Mouse (Mus musculus) c-Kit-positive CD71-negative TER-119-negative erythroid progenitor cells, embryonic 14.5 days (primary cell): Measurements from ENCODE around the gene Efhc1.

ENCODE experiments used
- DNase-seq: peaks from one replicate; pipeline ENCODE4 v3.0.0-alpha.2; 2013; ENCODE audit warnings: low read depth

Gene Efhc1

DNA sequence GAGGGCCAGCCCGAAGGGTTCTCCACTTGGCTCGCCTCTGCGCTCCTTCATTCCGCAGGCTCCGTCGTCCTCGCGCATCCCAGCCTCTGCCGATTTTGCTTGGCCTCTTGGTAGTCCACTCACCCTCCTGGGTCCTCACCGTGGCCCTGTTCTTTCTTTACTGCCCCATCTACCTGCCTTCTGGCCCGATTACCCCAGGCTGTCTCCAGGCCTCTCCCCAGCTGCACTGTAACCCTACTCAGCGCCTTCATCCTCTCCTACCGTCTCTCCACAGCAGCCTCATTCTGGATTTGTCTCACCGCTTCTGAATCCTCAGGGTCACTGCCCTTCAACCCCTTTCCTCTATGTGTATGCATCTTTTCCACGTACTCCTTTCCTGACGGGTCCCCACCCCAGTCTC, 373 bp downstream of the Efhc1 start:
- no peak for DNase-seq

DNA sequence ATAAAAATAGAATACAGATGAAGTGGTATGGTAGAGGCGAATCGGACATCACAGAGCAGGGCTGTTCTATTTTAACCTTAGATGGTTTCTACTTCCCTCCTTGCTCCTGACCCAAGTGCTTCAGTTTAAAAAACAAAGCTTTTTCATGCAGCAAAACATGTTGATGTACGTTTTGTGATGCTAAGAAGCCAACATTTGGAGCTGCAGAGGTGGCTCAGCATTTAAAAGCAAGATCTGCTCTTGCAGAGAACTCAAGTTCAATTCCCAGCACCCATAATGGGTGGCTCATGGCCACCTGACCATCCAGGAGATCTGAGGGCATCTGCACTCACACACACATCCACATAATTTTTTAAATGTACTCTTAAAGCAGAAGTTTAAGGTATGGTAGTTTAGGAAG, 3.5 kb downstream of the Efhc1 start:
- DNase-seq, result no peak

DNA sequence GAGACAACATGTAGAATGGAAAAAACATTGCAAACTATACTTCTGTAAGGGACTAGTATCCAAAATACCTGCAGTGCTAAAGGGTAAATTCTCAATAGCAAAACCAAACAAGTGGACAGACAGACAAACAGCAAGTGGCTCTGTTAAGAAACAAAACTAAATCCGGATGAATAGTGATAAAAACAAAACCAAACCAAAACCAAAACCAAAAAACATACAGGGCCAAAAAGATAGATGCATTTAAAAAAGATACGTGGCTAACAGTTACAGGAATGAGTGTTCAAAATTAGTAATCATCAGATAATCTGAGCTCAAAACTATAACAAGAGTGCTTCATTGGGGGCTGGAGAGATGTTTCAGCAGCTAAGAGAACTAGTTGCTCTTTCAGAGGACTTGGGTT, 18.2 kb downstream of the Efhc1 start:
- no peak for DNase-seq

DNA sequence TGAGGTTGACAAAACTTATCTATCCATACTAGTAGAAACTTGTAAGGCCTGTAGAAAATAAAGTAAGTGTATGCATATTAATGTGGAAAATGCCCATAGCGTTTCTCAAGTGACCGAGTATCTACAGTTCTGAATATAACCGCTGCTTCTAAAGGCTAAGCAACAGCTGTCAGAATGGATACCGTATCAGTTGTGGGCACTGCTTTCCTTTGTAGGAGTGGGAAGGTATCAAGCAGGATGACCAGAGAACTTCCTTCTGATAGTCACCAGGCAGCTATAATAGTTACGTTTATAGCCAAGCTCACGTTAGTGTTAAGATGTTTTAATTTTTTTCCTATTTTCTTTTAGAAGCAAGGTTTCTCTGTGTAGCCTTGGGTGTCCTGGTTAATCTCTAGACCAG, 22.0 kb downstream of the Efhc1 start:
- DNase-seq, result no peak

DNA sequence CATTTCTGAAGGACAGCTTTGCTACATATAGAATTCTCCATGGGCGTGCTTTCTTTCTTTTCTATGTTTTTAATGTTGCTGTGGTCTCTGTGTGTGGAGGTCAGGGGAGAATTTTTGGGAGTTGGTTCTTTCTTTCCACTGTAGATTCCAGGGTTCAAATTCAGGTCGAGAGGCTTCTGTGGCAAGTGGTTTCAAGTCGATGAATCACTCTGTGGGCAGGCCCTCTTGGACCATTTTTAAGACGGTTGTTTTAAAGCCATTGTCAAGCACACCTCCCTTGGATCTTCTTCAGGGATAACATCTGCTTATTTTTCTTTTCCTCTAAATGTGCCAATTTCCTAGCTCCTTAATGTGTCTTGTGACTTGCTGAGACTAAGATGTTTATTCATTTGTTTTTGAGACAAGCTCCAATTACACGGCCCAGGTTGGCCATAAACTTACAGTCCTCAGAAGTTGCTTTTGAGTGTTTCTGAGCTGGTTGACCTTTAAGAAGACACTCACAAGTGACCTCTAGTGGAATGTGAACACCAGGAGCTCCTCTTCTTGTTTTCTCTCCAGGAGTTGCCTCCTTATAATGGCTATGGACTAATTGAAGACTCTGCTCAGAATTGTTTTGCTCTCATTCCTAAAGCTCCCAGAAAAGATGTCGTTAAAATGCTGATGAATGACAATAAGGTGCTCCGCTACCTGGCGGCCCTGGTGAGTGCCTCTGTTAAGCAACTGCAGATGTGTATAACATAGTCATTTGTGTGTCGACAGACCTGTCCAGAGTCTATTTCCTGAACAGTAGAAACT, 23.1 kb downstream of the Efhc1 start:
- no peak for DNase-seq

DNA sequence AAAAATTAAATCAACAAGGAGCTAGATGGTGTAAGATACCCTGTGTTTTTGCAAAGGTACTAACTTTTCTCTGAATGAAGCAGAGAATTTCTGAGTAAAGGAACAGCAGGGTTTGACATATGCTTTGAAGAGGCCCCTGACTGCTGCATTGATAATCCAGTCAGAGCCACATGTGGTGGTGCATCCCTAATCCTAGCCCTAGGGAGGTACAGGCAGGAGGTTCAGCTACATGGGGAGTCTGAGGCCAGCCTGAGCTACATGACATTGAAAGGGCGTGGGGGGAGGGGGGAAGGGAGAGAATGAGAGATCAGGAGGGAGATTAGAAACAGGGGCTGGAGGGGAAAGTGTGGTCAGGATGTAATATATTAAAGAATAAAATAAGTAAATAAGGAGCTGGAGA, 29.1 kb downstream of the Efhc1 start:
- no peak for DNase-seq

DNA sequence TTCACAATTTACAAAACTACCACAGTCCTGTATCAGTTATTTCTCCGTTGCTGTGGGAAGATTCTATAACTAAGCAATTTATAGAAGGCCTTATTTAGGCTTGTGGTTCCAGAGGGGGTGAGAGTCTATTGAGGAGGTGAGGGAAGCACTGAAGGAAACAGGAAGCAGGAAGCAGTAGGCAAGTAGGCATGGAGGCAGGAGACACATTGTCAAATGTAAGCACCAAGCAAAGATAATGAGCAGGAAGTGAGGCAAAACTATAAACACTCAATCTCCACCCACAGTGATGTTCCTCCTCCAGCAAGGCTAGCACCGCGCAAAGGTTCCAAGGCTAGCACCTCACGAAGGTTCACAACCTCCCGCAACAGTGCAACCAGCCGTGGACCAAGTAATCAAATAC, 30.3 kb downstream of the Efhc1 start:
- no peak for DNase-seq

DNA sequence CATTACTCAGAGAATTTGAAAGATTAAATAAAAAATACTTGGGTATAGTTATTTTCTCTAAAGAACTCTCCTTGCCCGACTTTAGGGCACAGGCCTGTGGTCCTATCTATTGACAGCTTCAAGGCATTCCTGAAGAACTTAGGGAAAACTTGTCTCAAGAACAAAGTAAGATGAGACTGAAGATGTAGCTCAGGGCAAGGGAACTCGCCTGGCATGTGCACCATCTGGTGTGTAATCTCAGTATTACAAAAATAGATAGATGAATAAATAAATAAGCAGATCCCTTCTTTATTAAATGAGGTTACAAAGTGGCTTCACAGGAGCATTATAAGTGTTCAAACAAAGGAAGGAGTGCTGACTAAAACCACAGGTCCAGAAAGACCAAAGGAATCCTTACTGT, 32.7 kb downstream of the Efhc1 start:
- DNase-seq, result no peak

DNA sequence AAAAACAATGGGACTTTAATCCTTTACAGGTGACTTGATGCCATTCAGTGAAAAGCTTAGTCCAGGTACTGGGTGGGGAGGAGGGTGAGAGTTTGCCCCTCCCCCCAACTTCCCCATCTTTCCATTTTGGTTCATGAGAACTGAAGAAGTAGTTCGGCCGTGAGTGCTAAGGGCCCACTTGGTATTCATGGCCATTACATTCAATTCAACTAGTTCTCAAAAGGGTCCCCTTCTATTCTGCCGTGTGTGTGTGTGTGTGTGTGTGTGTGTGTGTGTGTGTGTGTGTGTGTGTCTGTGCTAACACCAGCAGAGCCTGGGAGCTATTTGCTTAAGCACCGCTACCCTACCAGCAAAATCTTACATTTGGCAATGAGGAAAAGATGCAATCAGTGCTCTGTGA, 33.2 kb downstream of the Efhc1 start:
- DNase-seq, result no peak

DNA sequence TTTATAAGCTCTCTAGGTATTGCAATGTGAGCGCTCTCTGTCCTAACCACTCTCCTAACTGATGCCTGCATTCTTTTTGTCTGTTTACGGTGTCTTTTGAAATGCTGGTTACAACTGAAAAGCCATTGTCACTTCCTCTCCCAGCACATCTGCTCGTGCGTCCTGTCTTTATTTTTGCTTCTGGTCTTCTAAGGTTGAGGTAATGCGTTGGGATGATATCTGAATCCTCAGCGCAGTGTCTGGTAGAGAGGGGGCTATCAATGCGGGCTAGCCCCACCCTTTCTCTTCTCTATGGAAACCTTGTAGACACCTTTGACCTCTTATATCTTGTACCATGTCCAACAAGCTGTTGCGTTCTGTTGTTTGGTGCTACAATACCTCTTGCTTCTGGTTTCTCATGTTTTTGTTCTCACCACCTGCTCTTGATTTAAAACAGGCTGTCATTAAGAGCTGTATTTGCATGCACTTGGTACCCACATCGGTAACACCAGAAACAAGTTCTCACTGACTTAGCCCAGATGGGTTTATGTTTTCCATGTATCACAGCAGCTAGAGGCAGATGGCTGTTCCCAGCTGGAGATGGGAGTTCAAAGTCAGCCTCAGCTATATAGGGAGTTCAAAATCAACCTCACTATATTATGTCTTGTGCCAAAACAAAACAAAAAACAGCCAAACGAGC, 35.1 kb downstream of the Efhc1 start:
- no peak for DNase-seq

DNA sequence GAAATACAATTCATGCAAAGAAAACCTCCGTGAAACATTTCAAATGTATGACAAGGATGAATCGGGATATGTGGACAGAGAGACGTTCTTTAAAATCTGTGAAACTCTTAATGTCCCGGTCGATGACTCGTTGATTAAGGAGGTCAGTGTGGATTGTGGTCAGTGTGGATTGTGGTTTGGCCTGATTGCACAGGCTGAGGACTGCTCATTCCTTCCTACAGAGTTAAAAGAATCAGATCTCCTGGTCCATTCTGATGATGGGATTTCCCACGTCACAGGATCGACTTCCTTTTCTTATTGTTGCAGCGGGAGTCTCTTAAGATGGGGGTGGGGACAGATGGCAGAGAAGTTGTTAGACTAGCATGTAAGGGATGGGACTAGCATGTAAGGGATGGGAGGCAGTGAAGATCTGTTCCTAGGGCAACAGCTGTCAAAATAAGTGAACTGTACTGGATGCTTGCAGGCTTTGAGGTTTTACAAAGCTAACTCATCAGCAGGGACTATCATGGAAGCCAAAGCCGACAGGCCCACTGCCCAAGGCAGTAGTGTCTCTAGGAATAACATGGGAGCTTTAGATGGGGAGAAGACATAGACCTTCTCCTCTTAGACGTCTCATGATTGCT, 38.1 kb downstream of the Efhc1 start:
- DNase-seq, result no peak

DNA sequence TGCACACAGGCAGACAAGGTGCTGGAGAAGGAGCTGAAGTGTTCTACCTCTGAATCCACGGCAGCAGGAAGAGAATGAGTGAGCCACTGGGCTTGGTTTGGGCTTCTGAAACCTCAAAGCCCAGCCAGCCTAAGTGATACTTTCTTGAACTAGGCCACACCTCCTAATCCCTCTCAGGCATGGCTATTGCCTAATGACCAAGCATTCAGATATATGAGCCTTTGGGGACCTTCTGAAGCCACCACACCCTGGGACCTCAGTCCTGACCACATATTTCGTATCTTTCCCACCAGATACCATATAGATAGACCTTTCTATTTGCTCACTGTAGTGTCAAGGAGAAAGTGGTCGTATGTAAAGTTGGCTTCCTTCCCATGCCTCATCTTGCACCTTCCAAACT, 42.3 kb downstream of the Efhc1 start:
- no peak for DNase-seq

DNA sequence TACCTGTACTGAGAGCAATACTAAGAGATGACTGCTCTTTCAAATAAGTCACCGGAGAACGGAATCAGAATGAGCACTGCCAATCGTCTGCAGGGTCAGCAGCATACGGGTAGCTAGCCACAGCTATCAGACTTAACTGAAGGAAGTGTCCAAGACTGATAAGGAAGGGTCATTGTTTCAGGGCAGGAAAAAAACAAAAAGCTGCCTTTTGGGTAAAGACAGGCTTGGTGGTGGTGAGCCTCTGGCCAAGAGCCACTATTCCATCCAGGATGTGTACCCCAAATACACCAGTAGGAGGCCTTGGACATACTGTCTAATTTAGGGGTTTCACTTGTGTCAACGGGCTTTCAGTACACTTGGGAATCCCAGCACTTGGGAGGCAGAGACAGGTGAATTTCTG, 42.9 kb downstream of the Efhc1 start:
- no peak for DNase-seq

DNA sequence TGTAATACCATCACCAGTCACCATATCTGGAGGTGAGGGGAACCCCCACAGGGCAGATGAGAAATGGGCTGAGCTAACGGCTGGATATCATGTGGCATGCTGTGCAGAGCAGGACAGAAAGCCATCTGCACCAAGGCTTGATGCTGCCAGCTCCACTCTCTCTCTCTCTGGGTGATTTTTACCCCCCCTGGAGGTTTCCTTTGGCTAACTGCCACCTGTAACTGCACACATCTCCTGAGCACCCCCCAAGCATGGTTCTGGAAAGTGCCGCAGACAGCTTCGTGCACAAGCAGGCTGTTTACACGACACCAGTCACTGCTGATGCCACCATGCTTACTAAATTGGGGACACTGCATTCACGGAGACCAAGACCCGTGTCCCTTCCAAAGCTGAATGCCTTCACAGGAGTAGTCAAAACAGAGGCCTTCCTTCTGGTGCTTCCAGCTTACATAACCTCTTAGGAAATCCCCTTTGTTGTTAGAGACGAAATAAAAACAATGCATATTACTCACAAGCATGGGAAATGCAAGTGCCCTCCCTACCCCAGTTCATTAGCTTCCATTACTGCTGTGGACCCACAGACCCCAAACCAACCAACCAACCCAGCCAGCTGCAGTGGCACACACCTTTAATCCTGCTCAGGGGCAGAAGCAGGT, 44.0 kb downstream of the Efhc1 start:
- no peak for DNase-seq

DNA sequence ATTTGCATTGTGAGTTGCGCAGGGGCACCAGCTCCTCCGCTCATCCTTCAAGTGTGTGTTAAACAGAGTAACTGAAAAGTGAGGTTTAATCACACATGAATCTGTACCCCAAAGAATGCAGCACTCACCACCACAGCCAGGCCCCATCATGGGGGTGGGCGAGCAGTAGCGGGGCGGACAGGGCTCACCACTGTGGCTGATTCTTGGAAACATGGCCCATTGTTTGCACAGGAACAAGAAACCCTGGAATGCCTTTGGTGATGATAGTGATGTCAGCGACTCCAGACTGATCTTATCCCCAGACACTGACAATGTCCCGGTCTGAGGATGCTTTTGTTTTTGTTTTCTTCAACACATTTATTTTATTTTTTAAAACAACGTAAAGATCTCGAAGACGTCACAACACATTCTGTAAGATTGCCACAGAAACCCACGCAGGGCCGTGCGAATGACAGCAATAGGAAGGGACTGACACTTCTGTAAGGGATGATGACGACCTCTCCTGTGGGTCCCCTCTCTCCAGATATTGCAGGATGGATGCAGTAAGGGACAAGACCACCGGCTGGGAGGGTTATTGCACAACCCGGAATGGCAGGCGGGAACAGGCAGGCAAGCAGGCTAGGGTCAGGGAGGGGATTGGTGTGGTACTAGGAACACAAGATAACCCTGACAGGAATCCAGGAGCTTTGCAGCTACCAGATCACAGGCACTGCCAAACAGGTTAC, 45.3 kb downstream of the Efhc1 start:
- no peak for DNase-seq

DNA sequence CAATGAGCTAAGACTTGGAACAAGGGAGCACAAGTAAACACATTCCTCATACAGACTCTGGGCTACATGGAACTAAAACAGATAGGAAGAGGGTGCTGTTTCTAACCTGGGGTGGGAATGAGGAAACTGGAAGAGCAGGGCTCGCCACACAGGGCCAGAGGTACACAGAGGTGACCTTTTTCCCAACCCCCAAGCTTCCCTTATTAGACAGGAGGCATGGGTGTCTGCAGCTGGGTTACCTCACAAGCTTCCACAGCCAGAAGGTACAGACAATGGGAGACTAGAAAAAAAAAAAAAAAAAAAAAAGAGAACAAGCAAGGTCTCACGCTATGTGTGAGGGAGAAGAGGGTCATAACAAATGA, 45.9 kb downstream of the Efhc1 start:
- DNase-seq, result no peak

DNA sequence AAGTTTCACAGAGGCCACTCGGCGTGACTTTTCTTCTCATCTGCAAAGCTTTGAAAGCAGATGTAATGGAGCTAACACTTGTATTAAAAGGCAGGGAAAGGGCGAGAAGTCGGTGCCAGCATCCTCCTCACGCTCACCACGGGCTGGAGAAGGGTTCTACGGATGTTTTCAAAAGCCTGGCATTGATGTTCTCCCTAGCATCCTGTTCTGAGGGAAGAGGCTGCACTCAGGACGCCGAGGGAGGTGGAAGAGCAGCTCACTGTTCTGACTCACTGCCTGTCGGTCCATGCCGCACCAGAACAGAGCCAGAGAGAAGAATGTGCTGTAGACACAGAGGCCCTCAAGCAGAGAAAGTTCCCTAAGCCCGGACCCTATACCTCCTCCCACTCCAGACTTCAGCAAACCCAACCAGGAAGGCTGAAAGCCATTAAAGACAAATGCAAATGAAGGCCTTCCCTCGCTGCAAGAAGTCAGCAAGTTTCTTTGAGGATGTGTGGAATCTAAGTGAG, 46.5 kb downstream of the Efhc1 start:
- no peak for DNase-seq

DNA sequence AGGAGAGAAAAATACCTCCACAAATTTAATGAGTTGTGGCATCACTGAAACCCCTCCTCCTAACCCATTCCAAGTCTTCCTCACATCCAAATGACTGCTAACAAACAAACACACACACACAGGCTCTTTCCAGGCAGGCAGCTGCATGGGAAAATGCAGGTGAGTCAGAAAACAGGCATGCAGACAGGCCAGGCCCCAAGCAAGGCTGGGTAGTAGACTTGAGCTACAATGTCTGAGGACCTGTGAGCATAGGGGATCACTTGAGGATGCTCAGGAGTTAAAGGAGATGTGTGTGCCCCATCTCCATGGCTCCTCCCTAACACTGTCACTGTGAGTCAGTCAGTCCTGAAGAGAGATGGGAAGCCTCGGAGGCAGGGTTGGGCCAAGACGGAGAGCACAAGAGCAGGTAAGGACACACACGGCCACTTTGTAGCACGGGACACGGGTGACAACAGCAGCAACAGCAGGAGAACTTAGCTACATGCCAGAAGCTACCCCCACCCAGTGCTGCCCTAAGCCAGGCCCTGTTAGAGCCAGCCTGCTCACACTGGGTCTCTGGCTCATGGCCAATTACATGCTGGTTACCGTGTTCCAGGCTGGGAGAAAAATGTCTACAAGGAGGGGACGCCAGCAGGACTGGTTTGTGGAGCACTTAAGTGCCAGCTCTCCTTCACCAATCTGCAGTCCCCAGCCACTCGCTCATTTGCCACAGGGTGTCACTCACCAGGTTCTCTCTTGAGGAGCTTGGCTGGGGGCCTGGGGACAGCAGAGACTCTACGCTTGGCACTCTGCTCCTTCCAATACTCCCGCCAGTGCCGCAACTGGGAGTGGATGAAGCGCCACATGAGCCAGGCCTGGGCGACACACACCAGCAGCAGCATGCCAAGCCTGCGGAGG, 51.1 kb downstream of the Efhc1 start:
- no peak for DNase-seq

DNA sequence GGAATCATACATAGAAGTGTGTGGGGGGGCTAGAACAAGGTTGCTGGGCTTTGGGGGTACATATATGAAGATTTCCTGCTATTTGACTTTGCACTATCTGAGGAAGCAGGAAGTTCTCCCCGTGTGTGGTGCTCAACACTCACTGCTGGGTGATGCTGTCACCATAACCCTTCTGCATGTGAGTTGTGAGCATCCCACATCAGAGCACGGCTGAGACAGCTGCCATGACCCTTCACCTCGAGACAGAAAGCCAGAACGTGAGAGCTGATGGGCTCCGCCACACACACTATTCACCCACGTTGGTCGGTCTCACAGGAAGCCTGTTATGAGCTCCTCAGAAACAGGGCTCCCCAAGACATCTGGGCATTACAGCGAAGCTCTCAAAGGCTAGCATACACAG, 53.2 kb downstream of the Efhc1 start:
- DNase-seq, result no peak

DNA sequence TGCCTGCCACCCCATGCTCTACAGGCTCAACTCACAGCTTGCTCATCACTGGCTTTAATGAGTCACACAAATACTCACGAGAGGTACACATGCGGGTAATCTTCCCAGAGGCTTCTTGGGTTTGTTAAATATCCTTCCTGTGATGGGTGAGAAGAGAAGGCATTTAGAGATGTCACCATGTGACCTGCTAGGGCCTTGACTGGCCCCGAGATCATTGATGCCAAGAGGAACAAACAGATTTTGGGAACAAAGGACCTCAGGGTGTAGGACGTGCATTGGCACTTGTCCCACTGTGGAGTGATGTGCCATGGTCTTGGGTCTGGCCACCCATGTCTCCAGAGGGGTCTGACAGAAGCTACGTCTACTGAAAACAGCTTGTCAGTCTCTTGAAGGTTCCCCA, 55.3 kb downstream of the Efhc1 start:
- no peak for DNase-seq
